Mouse (Mus musculus) spleen, embryonic (tissue): ENCODE results near the gene Igfbp1.

Experiments used
- CTCF ChIA-PET: fragments of 350-600 bp; sonication (Branson Sonifier 250); formaldehyde crosslinking; loops from one replicate; lab custom pipeline; 2022; lab: Charles Lee

Gene Igfbp1

GRCm38 (mm10) chr11:7197491-7197941 is at the start of gene Igfbp1:
TSS of gene Igfbp1 (plus strand) at chr11:7197782.
- CTCF ChIA-PET = no interaction called here

DNA sequence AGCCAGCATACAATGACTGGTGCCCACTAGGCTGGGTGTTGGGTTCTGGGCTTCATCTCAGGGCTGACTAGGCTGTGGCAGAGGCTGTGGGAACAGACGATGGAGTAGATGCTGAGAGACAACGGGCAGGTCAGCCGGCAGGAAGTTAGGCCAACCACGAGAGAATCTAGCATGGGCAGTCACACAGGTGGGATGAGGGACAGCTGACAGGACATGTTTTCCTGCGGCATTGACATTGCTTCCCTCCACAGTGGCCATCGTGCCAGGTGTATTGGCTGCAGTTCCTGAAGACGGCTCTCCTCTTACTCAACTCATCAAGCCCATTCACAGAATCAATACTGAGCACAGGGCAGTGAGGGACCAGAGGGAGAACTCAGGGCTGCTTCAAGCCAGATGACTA is 49.6 kb upstream of the Igfbp1 start:
- CTCF ChIA-PET = no interaction called here

GRCm38 (mm10) chr11:7149471-7149870 is 48.1 kb upstream of the Igfbp1 start:
- CTCF ChIA-PET = no interaction called here

- CTCF ChIA-PET = no interaction called here
Observed at GRCm38 (mm10) chr11:7150511-7150910, 47.1 kb upstream of the Igfbp1 start.

- CTCF ChIA-PET = no interaction called here
Observed at GRCm38 (mm10) chr11:7152371-7152770, 45.2 kb upstream of the Igfbp1 start.

- CTCF ChIA-PET = no interaction called here
Observed at GRCm38 (mm10) chr11:7153081-7153480, 44.5 kb upstream of the Igfbp1 start.

DNA sequence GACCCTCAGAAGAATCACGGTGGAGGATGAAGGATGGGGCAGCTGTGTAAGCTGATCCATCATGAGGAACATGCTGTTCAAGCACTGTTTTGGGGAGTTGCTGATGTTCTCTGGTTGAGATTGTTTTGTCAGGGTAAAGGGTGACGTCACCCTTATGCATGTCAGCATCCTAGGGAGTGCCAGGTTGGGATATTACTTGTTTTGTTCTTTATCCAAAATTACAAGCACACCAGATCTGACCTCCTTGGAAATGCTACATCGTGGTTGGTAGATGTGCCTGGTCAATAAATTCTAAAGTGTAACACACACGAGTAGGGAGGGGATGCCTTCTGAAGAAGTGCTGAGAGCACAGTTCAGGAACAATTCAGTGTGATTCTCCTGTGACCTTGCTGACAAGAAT is 41.2 kb upstream of the Igfbp1 start:
- CTCF ChIA-PET = no interaction called here

DNA sequence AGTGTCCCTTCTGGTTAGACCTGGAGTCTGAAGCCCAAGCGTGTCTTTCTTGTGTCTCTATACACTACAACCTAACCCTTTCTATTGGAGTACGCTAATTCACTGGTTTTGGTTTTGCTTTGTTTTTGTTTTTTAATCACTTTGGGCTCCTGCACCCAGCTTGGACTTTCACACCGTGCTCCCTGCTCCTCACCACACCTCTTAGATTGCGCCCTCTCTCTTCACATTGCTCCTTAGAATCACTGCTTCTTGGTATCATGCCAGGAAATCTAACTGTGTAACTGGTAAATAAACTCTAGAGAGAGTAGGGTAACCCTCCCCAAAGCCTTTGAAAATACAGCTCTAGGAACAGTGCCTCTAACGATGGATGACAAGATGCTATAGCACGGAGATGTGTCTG is 39.4 kb upstream of the Igfbp1 start:
- CTCF ChIA-PET = no interaction called here

DNA sequence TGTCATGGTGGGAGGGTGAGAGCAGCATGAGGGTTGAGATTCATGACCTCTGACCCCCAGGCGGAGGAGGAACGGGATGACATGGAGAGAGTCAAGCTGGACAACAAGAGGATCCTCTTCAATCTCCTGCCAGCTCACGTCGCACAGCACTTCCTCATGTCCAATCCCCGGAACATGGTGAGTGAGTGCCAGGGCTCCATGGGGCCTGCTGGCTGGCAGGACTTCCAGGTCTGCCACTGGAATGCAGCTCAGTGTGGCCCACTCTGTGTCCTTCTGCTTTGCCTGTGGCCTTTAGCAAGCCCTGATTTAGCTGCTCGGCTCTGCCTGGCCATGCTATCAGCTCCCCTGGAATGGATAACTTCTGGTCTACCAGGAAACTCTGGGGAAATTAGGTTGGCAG is 37.4 kb upstream of the Igfbp1 start:
- CTCF ChIA-PET = no interaction called here

DNA sequence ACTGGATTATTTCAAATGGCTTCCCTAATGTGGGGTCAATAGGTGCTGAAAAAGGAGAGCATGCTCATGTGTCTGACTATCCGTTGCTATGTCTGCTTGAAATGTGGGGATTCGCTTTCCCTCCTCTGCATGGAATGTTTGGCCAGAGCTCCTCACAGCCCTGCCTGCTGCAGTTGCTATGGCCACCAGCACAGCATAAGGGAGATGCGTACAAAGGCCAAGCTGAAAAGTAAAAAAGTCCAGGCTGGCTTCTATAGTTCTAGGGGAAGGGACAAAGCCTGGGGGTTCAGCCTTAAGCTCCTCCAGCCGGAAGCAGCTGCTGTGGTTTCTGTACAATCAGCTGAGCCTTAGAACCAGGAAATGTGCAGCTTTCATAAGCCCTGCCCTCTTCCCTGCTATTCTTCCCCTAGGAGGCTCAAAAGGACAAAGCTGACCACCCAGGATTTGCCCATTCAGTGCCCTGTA is 36.9 kb upstream of the Igfbp1 start:
- CTCF ChIA-PET = no interaction called here

GRCm38 (mm10) chr11:7161502-7162174 is 35.9 kb upstream of the Igfbp1 start:
- CTCF ChIA-PET = no interaction called here

DNA sequence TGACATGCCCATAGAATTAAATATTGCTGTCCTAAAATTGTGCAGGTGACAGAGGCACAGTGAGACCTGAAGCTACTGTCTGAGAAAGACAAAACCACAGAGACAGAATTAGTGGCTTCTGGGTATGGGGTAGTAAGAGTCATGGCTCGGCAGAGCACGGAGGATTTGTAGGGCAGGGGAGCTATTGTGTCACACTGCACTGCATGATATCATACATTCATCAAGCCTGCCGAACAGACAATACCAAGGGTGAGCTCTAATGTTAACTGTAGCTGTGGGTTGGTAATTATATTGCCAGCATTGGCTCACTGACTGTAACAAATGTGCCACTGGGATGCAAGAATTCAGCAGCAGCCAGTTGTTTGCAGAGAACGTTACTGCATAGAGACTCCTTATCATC is 33.2 kb upstream of the Igfbp1 start:
- CTCF ChIA-PET = no interaction called here

DNA sequence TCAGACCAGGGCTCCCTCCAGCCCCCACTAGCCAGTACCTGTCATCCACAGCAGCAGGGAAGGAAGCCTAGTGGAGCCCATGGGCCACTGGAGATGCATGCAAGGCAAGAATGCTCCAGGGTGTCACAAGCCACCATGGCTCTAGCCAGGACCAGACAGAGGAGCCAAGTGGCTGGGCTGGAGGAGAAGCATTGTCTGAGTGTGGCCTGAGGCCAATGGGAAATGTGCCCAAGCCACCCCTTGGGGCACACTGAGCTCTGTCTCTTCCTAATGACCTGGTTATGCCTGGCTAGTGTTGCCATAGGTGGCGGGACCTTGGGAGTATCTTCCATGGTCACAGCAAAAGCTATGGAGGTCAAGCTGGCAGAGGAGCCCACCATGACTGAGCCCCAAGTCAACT is 27.9 kb upstream of the Igfbp1 start:
- CTCF ChIA-PET = no interaction called here

GRCm38 (mm10) chr11:7173664-7174063 is 23.9 kb upstream of the Igfbp1 start:
- CTCF ChIA-PET = no interaction called here

DNA sequence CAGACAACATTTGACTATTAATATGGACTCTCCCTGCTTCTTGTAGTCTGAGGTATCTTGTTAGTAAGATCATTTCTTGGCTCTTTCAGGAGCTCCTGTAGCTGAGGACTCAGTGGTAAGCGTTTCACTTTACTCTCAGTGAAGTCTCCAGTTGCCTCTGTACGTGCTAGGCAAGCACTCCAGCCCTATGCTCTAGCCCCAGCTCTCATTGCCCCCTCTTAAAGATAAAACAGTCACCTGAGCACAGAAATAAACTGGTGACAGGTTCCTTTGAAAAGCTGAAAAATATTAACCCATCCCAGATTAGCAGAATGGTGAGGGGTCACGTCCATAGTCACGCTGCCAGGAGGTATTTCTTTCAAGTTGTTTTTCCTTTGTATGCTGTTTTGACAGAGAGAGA is 18.9 kb upstream of the Igfbp1 start:
- CTCF ChIA-PET = no interaction called here

DNA sequence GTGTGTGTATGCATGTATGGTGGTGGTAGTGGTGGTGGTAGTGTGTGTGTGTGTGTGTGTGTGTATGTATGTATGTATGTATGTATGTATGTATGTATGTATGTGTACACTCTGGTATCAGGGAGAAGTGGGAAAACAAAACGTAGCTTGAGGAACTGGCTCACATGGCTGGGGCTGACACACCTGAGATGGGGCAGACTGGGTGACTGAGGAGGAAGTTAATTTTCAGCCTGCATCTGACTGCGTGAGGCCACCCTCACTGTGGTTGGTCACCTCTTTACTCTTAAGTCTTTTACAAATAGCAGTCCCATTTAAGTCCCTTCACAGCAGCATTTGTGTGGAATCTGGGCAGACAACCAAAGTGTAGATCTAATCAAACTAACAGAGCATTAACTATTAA is 18.3 kb upstream of the Igfbp1 start:
- CTCF ChIA-PET = no interaction called here

DNA sequence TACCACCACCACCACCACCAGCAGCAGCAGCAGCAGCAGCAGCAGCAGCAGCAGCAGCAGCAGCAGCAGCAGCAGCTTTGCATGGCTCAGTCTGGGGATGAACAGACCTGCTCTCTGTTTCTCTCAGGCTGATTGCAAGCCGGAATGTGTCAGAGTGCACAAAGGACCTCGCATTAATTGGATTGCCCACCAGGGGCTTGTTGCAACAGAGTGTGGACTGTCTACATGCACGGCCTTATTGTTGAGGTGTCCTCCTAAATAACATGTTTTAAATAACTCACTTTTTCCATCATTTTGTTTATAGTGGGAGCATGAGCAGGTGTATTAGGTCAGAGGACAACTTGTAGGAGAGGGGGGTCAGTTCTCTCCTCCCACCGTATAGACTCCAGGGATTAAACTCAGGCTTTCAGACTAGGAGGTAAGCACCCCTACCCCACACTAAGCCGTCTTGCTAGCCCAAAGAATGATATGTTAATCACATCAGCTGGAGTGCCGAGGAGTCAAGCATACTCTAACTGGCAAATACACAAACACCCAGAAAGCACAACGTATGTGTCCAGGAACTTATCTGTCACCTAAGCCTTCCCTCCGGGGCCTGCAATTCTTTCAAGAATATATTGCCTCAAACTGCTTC is 15.1 kb upstream of the Igfbp1 start:
- CTCF ChIA-PET = no interaction called here

DNA sequence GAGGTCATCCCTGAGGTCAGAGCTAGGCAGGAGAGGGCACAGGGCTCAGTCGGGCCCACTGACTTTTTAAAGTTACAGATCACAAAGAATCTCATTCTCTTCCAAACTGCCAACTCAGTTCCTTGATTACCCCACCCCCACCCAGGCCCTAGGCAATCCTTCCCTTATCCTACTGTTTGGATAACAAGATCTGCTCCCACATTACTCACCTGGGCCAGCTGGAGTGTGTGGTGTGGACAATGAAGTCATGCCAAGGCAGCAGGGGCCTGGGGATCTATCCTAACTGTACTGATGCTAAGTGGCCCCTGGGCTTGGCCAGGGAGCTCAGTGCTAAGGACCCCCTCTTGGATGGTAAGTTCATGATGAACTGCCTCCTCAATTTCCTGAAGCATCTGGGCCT is 13.2 kb upstream of the Igfbp1 start:
- CTCF ChIA-PET = no interaction called here

- CTCF ChIA-PET = no interaction called here
Observed at GRCm38 (mm10) chr11:7187472-7187871, 10.1 kb upstream of the Igfbp1 start.

- CTCF ChIA-PET = no interaction called here
Observed at GRCm38 (mm10) chr11:7188469-7188868, 9.1 kb upstream of the Igfbp1 start, which contains the start of gene Gm11985. TSS of gene Gm11985 (minus strand) at chr11:7188569.

GRCm38 (mm10) chr11:7192710-7193109 is 4.9 kb upstream of the Igfbp1 start:
- CTCF ChIA-PET = no interaction called here

DNA sequence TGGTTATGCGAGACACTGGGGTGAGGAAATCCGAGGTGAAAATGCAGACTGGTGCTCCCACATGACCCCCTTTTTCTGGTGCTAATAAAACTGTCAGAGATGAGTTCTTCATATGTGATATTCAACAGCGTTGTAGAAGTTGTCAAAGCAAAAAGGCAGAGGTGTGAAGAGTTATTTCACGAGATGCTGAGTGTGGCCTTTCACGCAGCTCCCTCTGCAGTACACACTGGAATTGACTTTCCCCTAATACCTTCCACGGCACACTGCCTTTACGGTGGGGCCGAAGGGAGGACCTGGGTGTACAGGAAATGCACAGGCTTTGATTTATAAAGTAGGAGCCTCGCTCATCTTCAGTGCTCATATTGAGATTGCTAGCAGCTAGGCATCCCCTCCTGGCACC is 4.4 kb upstream of the Igfbp1 start:
- CTCF ChIA-PET = no interaction called here
